Comparison of ENCODE assay signal across 8 mouse cellular contexts in genomic region chr1:191573906-191574639, GRCm38 (mm10). TPM values are rescaled to one million over a fixed set of nuclear protein-coding genes. Genes with fewer than 3 reads are reported as not detected.
DNase-seq lines count a peak whose midpoint lies in the region; ATAC-seq and TF ChIP-seq lines count a peak whose summit lies in the region.

No protein-coding gene starts in this region.

- peak overlapping the region; percentile 73 for H3K4me3 ChIP-seq in lung, adult 2 months (replicated peaks; ENCODE audit: extremely low read depth, low read depth, low read length)
- peak overlapping the region; percentile 70 for H3K4me3 ChIP-seq in hindbrain, embryonic 11.5 days (ENCODE audit: low read depth, low read length)
- peak overlapping the region; percentile 86 for H3K4me3 ChIP-seq in midbrain, embryonic 12.5 days

- H3K4me2 ChIP-seq in hindbrain, embryonic 11.5 days (replicated peaks; ENCODE audit: low read depth, low read length), result peak overlapping the region; percentile 52
- peak overlapping the region; percentile 67 for H3K4me2 ChIP-seq in midbrain, embryonic 12.5 days (replicated peaks)

- no peaks in the 10 kb centered on the region for H3K27me3 ChIP-seq in hindbrain, embryonic 11.5 days (ENCODE audit: control insufficient read depth, insufficient read depth, low read length)
- H3K27me3 ChIP-seq in midbrain, embryonic 12.5 days, result no peaks in the 10 kb centered on the region

- no peak for DNase-seq in lung, adult 2 months
- DNase-seq in lung, postnatal 36 days, result no peak
- DNase-seq in ZHBTc4 (ENCODE audit: low read depth, low spot score), result peak; percentile 27
- DNase-seq in hindbrain, embryonic 11.5 days (ENCODE audit: low spot score), result peak; percentile 48
- no peak for DNase-seq in layer of hippocampus, postnatal 36 days
- no peak for DNase-seq in layer of hippocampus, postnatal 25 days (ENCODE audit: extremely low spot score in 1 of 2, low spot score in 1 of 2)

- 6% methylated on average over 13 of the region's 13 CpGs for WGBS in lung, adult 2 months
- WGBS in hindbrain, embryonic 11.5 days, result 1% methylated on average over 13 of the region's 13 CpGs
- 4% methylated on average over 13 of the region's 13 CpGs for WGBS in midbrain, embryonic 12.5 days

- H3K36me3 ChIP-seq in hindbrain, embryonic 11.5 days (ENCODE audit: control insufficient read depth, insufficient read depth, low read length), result no peaks in the 10 kb centered on the region
- H3K36me3 ChIP-seq in midbrain, embryonic 12.5 days, result no peaks in the 10 kb centered on the region; the same call in 1 of the 2 replicates

- no peak overlapping the region for H3K27ac ChIP-seq in hindbrain, embryonic 11.5 days (ENCODE audit: low read depth, low read length)
- peak overlapping the region; percentile 72 for H3K27ac ChIP-seq in midbrain, embryonic 12.5 days (replicated peaks)

- H3K4me1 ChIP-seq in lung, adult 2 months (ENCODE audit: control insufficient read depth, insufficient read depth, low read length), result peaks cover 4% of the 10 kb centered on the region; the same call in 1 of the 2 replicates
- peaks cover 2% of the 10 kb centered on the region for H3K4me1 ChIP-seq in hindbrain, embryonic 11.5 days (replicated peaks; ENCODE audit: control insufficient read depth, insufficient read depth, low read length)
- peaks cover 37% of the 10 kb centered on the region for H3K4me1 ChIP-seq in midbrain, embryonic 12.5 days

- TF ChIP-seq CTCF in lung, adult 2 months (IDR thresholded peaks at IDR 0.05; ENCODE audit: insufficient read depth, low read length), result no peak

- TF ChIP-seq POLR2A in lung, adult 2 months (IDR thresholded peaks at IDR 0.05; ENCODE audit: borderline replicate concordance, extremely low read depth, low read depth, low read length), result no peak

- no peaks in the 10 kb centered on the region for H3K9me3 ChIP-seq in hindbrain, embryonic 11.5 days (ENCODE audit: control insufficient read depth, low read length)
- no peaks in the 10 kb centered on the region for H3K9me3 ChIP-seq in midbrain, embryonic 12.5 days

- H3K9ac ChIP-seq in hindbrain, embryonic 11.5 days (ENCODE audit: low read depth, low read length), result peak overlapping the region; percentile 77
- H3K9ac ChIP-seq in midbrain, embryonic 12.5 days (replicated peaks), result peak overlapping the region; percentile 68

- ATAC-seq in hindbrain, embryonic 11.5 days (ENCODE audit: low FRiP score), result no peak
- ATAC-seq in midbrain, embryonic 12.5 days (ENCODE audit: low FRiP score, low read depth), result no peak
- ATAC-seq in inflammation-experienced regulatory T-cells, adult 6 months, result no peak

RNA-seq across cellular contexts. Expression of gene Dtl, which starts 1.3 kb away (rescaled TPM):
- 0.28 and 0.46 TPM in 2 replicates for polyA plus RNA-seq in lung, adult 2 months (2012; rRNA removed)
- polyA plus RNA-seq in hindbrain, embryonic 11.5 days (2014; fragmentation: Nextera tagmentation; extraction: Ambion mirVana), result 53.4 and 53.6 TPM in 2 replicates
- polyA plus RNA-seq in midbrain, embryonic 12.5 days (2016; fragmentation: Nextera tagmentation; extraction: Ambion mirVana), result 59.1 and 60.7 TPM in 2 replicates
- 10 to 100 TPM in 1 of 3 experiments, 1 to 10 TPM in 2; 6.6 to 30.2 (median 8.4) TPM for polyA plus RNA-seq in inflammation-experienced regulatory T-cells, adult 6 months (2017; shearing (Covaris generic))
- total RNA-seq in layer of hippocampus, postnatal 36 days (2021), result under 1 TPM; 0.73 to 0.80 TPM
- 1 to 10 TPM; 1.2 TPM for total RNA-seq in layer of hippocampus, postnatal 25 days (2021)

RNA-seq across cellular contexts. Expression of gene Ints7, which starts 1.4 kb away (rescaled TPM):
- 15.3 and 17.4 TPM in 2 replicates for polyA plus RNA-seq in lung, adult 2 months (2012; rRNA removed)
- 50.0 and 50.2 TPM in 2 replicates for polyA plus RNA-seq in hindbrain, embryonic 11.5 days (2014; fragmentation: Nextera tagmentation; extraction: Ambion mirVana)
- polyA plus RNA-seq in midbrain, embryonic 12.5 days (2016; fragmentation: Nextera tagmentation; extraction: Ambion mirVana), result 68.4 and 75.1 TPM in 2 replicates
- polyA plus RNA-seq in inflammation-experienced regulatory T-cells, adult 6 months (2017; shearing (Covaris generic)), result 10 to 100 TPM; 36.3 to 43.1 (median 40.9) TPM
- total RNA-seq in layer of hippocampus, postnatal 36 days (2021), result 10 to 100 TPM; 23.9 to 25.0 TPM
- total RNA-seq in layer of hippocampus, postnatal 25 days (2021), result 10 to 100 TPM; 24.0 to 25.4 TPM

Comparison
In these comparisons a context has a peak if more than half of its experiments do, and no peak if none do; other contexts are left out.
1. DNase-seq: peak in ZHBTc4 (single experiment) and hindbrain, embryonic 11.5 days (single experiment); none in lung, adult 2 months (single experiment), lung, postnatal 36 days (single experiment), layer of hippocampus, postnatal 36 days (0 of 2) and layer of hippocampus, postnatal 25 days (0 of 2).
2. Peak in every context shown above with its lines, with median percentiles within 50 percentile points of each other: H3K4me3 ChIP-seq.